Mouse (Mus musculus) lung, embryonic 14.5 days (tissue): ENCODE results near the gene Ltk. TPM values are rescaled to one million over a fixed set of nuclear protein-coding genes. Genes with fewer than 3 reads are reported as not detected.

Experiments used
- ATAC-seq: fragments of 200-750 bp; cut with Nextera tagmentation; 2 replicates; pipeline ENCODE4 v1.8.0; 2017; ENCODE audit warnings: mild to moderate bottlenecking, moderate TSS enrichment, moderate library complexity; ENCODE audit not compliant: insufficient read depth
- DNase-seq: peaks from one replicate; pipeline ENCODE4 v3.0.0-alpha.2; 2015
- H3K27ac ChIP-seq: fragments of 300-500 bp; sonication (generic); 2 replicates; pipeline ENCODE4 v1.5.1; 2014; ENCODE audit warnings: low read depth, mild to moderate bottlenecking, moderate library complexity
- H3K27me3 ChIP-seq: fragments of 300-500 bp; sonication (generic); 2 replicates; pipeline ENCODE4 v1.6.1; 2014; ENCODE audit warnings: low read length, control low read depth; ENCODE audit not compliant: insufficient read depth
- H3K36me3 ChIP-seq: fragments of 300-500 bp; sonication (generic); 2 replicates; pipeline ENCODE4 v1.6.1; 2014; ENCODE audit warnings: control low read depth; ENCODE audit not compliant: insufficient read depth
- H3K4me1 ChIP-seq: fragments of 300-500 bp; sonication (generic); 2 replicates; pipeline ENCODE4 v1.6.1; 2014; ENCODE audit warnings: antibody characterized with exemption, control low read depth; ENCODE audit not compliant: insufficient read depth
- H3K4me2 ChIP-seq: fragments of 300-500 bp; sonication (generic); 2 replicates; pipeline ENCODE4 v1.6.1; 2014; ENCODE audit warnings: mild to moderate bottlenecking
- H3K4me3 ChIP-seq: fragments of 300-500 bp; sonication (generic); 2 replicates; pipeline ENCODE4 v1.5.1; 2014; ENCODE audit warnings: low read depth, low read length
- H3K9ac ChIP-seq: fragments of 300-500 bp; sonication (generic); 2 replicates; pipeline ENCODE4 v1.6.1; 2014
- H3K9me3 ChIP-seq: fragments of 300-500 bp; sonication (generic); 2 replicates; pipeline ENCODE4 v1.6.1; 2016; ENCODE audit warnings: low read depth, low read length, control low read depth
- CTCF ChIP-seq: IDR thresholded peaks from 2 replicates; pipeline ENCODE4 v1.5.1; 2016; ENCODE audit warnings: antibody characterized with exemption, low read depth
- WGBS: fragments of 180-500 bp; shearing (Covaris S2); extraction: QIAGEN DNeasy Blood & Tissue Kit; methylation state at CpG from one replicate; pipeline ENCODE4 v1.1.7; 2014; 5-methylcytosine and 5-hydroxymethylcytosine counted together
- polyA plus RNA-seq: library from polyadenylated mRNA; unstranded; fragments of >200 nt; fragmentation: Nextera tagmentation; extraction: Ambion mirVana; gene quantifications from 2 replicates; pipeline ENCODE4 v1.2.1, GENCODE M21; 2014

Gene Ltk
- polyA plus RNA-seq, 1 experiment from 2014 or later, result 0.83 TPM

- Histone ChIP-seq H3K36me3 (no peaks in the 10 kb centered on the region), H3K9me3 (no peaks in the 10 kb centered on the region), H3K4me1 (0 out of 2 replicates have a peak, but pooled peaks cover 3% of the 10 kb centered on the region), H3K4me3 (no peak within 1 kb of the TSS), H3K9ac (no peak within 1 kb of the TSS), H3K27me3 (no peaks in the 10 kb centered on the region), H3K27ac (no peak within 1 kb of the TSS), H3K4me2 (no peak within 1 kb of the TSS)
- TF ChIP-seq CTCF, result no peak
- 52% methylated on average over 5 of the region's 5 CpGs for WGBS
- ATAC-seq (no peak), DNase-seq (no peak)
Observed at GRCm38 (mm10) chr2:119797279-119797783, 37.1 kb upstream of the Ltk start, which contains the start of gene Tyro3. Tyro3 (plus strand) TSS chr2:119797733.

- H3K4me3 ChIP-seq, result no peak overlapping the region
- no peaks in the 10 kb centered on the region for H3K27me3 ChIP-seq
- no peak overlapping the region for H3K27ac ChIP-seq
- no peak overlapping the region for H3K9ac ChIP-seq
- no peak for ATAC-seq
- H3K4me2 ChIP-seq, result no peak overlapping the region
- no peaks in the 10 kb centered on the region for H3K9me3 ChIP-seq
- H3K4me1 ChIP-seq, result peaks cover 5% of the 10 kb centered on the region
- TF ChIP-seq CTCF, result no peak
- WGBS, result 76% methylated on average over 2 of the region's 2 CpGs
- H3K36me3 ChIP-seq, result peaks cover 6% of the 10 kb centered on the region; the same call in 1 of the 2 replicates
- DNase-seq, result no peak
Observed at GRCm38 (mm10) chr2:119789996-119790395, 29.8 kb upstream of the Ltk start.

GRCm38 (mm10) chr2:119787206-119787883, 27.1 kb upstream of the Ltk start, which contains the start of gene Rpap1:
Rpap1 (minus strand) TSS chr2:119787537.
- H3K9ac ChIP-seq, result peak within 1 kb of the TSS; percentile 70
- peak within 1 kb of the TSS; percentile 86 for H3K27ac ChIP-seq
- H3K27me3 ChIP-seq, result no peaks in the 10 kb centered on the region
- no peaks in the 10 kb centered on the region for H3K9me3 ChIP-seq
- H3K4me1 ChIP-seq, result peaks cover 5% of the 10 kb centered on the region
- WGBS, result under 1% methylated on average over 44 of the region's 44 CpGs
- peak within 1 kb of the TSS; percentile 66 for H3K4me3 ChIP-seq
- peak; percentile 97 for ATAC-seq
- H3K36me3 ChIP-seq, result peaks cover 17% of the 10 kb centered on the region
- peak within 1 kb of the TSS; percentile 85 for H3K4me2 ChIP-seq
- DNase-seq, result peak; percentile 94
- TF ChIP-seq CTCF, result 0 out of 2 replicates have a peak, but pooled peaks have one; percentile 3

GRCm38 (mm10) chr2:119767246-119767645, 7.0 kb upstream of the Ltk start:
- Histone ChIP-seq H3K27ac (no peak overlapping the region), H3K4me1 (no peaks in the 10 kb centered on the region), H3K9ac (no peak overlapping the region), H3K27me3 (no peaks in the 10 kb centered on the region), H3K4me3 (no peak overlapping the region), H3K4me2 (no peak overlapping the region), H3K9me3 (no peaks in the 10 kb centered on the region), H3K36me3 (peaks cover 71% of the 10 kb centered on the region)
- ATAC-seq, result no peak
- TF ChIP-seq CTCF, result peak; percentile 41
- no peak for DNase-seq
- 93% methylated on average over 6 of the region's 6 CpGs for WGBS

GRCm38 (mm10) chr2:119763924-119764323, 3.7 kb upstream of the Ltk start:
- Histone ChIP-seq H3K27me3 (peaks cover 18% of the 10 kb centered on the region), H3K4me1 (no peaks in the 10 kb centered on the region), H3K36me3 (peaks cover 39% of the 10 kb centered on the region), H3K4me3 (no peak overlapping the region), H3K9ac (no peak overlapping the region), H3K9me3 (no peaks in the 10 kb centered on the region), H3K27ac (no peak overlapping the region), H3K4me2 (no peak overlapping the region)
- no peak for ATAC-seq
- 76% methylated on average over 4 of the region's 4 CpGs for WGBS
- TF ChIP-seq CTCF, result no peak
- DNase-seq, result no peak

- H3K27ac ChIP-seq, result no peak overlapping the region
- no peak overlapping the region for H3K4me3 ChIP-seq
- H3K4me2 ChIP-seq, result no peak overlapping the region
- 69% methylated on average over 1 of the region's 1 CpGs for WGBS
- DNase-seq (no peak), ATAC-seq (no peak)
- peaks cover 35% of the 10 kb centered on the region for H3K27me3 ChIP-seq
- no peak overlapping the region for H3K9ac ChIP-seq
- TF ChIP-seq CTCF, result no peak
- no peaks in the 10 kb centered on the region for H3K9me3 ChIP-seq
- H3K4me1 ChIP-seq, result no peaks in the 10 kb centered on the region
- peaks cover 28% of the 10 kb centered on the region for H3K36me3 ChIP-seq
Observed at GRCm38 (mm10) chr2:119762276-119762675, 2.0 kb upstream of the Ltk start.
